Mouse (Mus musculus) limb, embryonic 11.5 days (tissue): ENCODE measurements around the gene Kri1. TPM values are rescaled to one million over a fixed set of nuclear protein-coding genes. Genes with fewer than 3 reads are reported as not detected.

Source experiments
- polyA plus RNA-seq: library from polyadenylated mRNA; unstranded; fragments of >200 nt; fragmentation: Nextera tagmentation; extraction: Ambion mirVana; gene quantifications from 2 replicates; pipeline ENCODE4 v1.2.1, GENCODE M21; 2014

The Kri1 gene
- polyA plus RNA-seq, 1 experiment from 2014 or later, result 14.1 TPM

Other genes with a start within 250 kb of the Kri1 start
- 1.4 and 2.4 TPM in 2 replicates for gene Zglp1, start 220.9 kb downstream of the Kri1 start, polyA plus RNA-seq
- 0.27 and 0.52 TPM in 2 replicates for gene Gm49373, start 214.9 kb downstream of the Kri1 start, polyA plus RNA-seq
- gene Fdx1l, start 214.4 kb downstream of the Kri1 start, polyA plus RNA-seq, result 57.5 and 60.1 TPM in 2 replicates
- gene Gm38431, start 196.0 kb downstream of the Kri1 start, polyA plus RNA-seq, result 4.1 TPM in 2 replicates
- 99.1 and 104 TPM in 2 replicates for gene Raver1, start 196.0 kb downstream of the Kri1 start, polyA plus RNA-seq
- 8.1 and 9.7 TPM in 2 replicates for gene Tyk2, start 156.7 kb downstream of the Kri1 start, polyA plus RNA-seq
- 407 and 424 TPM in 2 replicates for gene Cdc37, start 138.0 kb downstream of the Kri1 start, polyA plus RNA-seq
- gene Pde4a, start 122.3 kb downstream of the Kri1 start, polyA plus RNA-seq, result 3.3 and 5.3 TPM in 2 replicates
- gene Keap1, start 48.6 kb downstream of the Kri1 start, polyA plus RNA-seq, result 31.1 and 35.2 TPM in 2 replicates
- 0.38 and 0.39 TPM in 2 replicates for gene S1pr5, start 39.5 kb downstream of the Kri1 start, polyA plus RNA-seq
- 29.5 and 31.9 TPM in 2 replicates for gene Atg4d, start 22.7 kb downstream of the Kri1 start, polyA plus RNA-seq
- 40.6 and 42.7 TPM in 2 replicates for gene Cdkn2d, start 3.4 kb upstream of the Kri1 start, polyA plus RNA-seq
- 8.0 and 8.2 TPM in 2 replicates for gene Ap1m2, start 24.4 kb upstream of the Kri1 start, polyA plus RNA-seq
- 79.9 and 84.5 TPM in 2 replicates for gene Slc44a2, start 32.7 kb upstream of the Kri1 start, polyA plus RNA-seq
- 268 and 285 TPM in 2 replicates for gene Ilf3, start 79.9 kb upstream of the Kri1 start, polyA plus RNA-seq
- 48.3 and 50.3 TPM in 2 replicates for gene Qtrt1, start 123.9 kb upstream of the Kri1 start, polyA plus RNA-seq
- gene Dnm2, start 136.9 kb upstream of the Kri1 start, polyA plus RNA-seq, result 66.4 and 67.0 TPM in 2 replicates
- 97.0 and 99.6 TPM in 2 replicates for gene Tmed1, start 222.3 kb upstream of the Kri1 start, polyA plus RNA-seq
- 2.5 and 3.2 TPM in 2 replicates for gene AB124611, start 238.2 kb upstream of the Kri1 start, polyA plus RNA-seq